Mouse (Mus musculus): ENCODE results near the gene Pdzd8.

DNA sequence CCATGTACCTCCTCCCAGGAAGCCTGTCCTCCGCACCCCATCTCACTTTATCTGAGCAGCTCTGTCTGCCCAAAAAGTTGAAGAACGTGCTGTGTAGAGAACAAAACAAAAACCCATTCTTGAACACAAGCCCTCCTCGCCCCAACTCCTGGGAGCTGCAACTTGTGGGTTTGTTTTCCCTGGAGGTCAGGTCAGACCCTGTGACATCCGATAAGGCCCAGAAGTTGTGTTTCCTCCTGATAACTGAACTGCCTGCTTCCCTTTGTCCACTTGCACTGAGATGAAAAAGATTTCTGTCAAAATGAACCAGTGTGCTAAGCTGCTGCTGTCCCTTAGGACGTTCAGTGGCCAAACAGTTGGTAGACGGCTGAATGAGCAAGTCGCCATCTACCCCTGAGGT is 84.0 kb downstream of the Pdzd8 start:
- TF ChIP-seq CTCF (IDR thresholded peaks at IDR 0.05; ENCODE audit: borderline replicate concordance, control insufficient read depth, extremely low read depth, insufficient read depth, low read length, poor library complexity) (no peak), POLR2A (IDR thresholded peaks at IDR 0.05; ENCODE audit: control insufficient read depth, extremely low read depth, insufficient read depth, low read length, poor library complexity) (no peak)

All from thymus, adult 2 months (tissue).